Mouse (Mus musculus): ENCODE results near the gene Gm12248.

GRCm38 (mm10) chr11:58097621-58098365 is 4.9 kb upstream of the Gm12248 start:
- TF ChIP-seq CTCF (IDR thresholded peaks at IDR 0.05; ENCODE audit: low read depth), result no peak
- no peak for TF ChIP-seq EP300 (IDR thresholded peaks at IDR 0.05; ENCODE audit: low read depth)
